Mouse (Mus musculus) spleen, adult 18-20 months (tissue): Measurements from ENCODE around the gene Pdp2.
"Not testable (repeated sequence)": the region's sequence is repeated elsewhere in the genome, so short reads cannot be mapped to it uniquely, and the experiment has no call there.

Source experiments
- DNase-seq, 2 experiments: peaks; one replicate each; pipeline ENCODE4 v3.0.0; 2022; ENCODE audit warnings: mixed read lengths in 2 of 2

Pdp2 gene

GRCm38 (mm10) chr8:104591133-104591834 lies at the start of gene Pdp2:
Pdp2 (plus strand) TSS chr8:104591451.
- peak; percentile 86 to 88 for DNase-seq

GRCm38 (mm10) chr8:104541515-104541880 lies 49.8 kb upstream of the Pdp2 start:
- DNase-seq = no peak

GRCm38 (mm10) chr8:104542160-104542559 lies 49.1 kb upstream of the Pdp2 start:
- DNase-seq = no peak

GRCm38 (mm10) chr8:104543440-104544045 lies 47.7 kb upstream of the Pdp2 start:
- no peak for DNase-seq

GRCm38 (mm10) chr8:104555191-104555590 lies 36.1 kb upstream of the Pdp2 start:
- DNase-seq = no peak

GRCm38 (mm10) chr8:104557226-104557625 lies 34.0 kb upstream of the Pdp2 start:
- no peak for DNase-seq

GRCm38 (mm10) chr8:104560731-104561130 lies 30.5 kb upstream of the Pdp2 start:
- no peak for DNase-seq

- peak; percentile 67 to 82 for DNase-seq
These were observed 26.4 kb upstream of the Pdp2 start for GRCm38 (mm10) chr8:104564633-104565456.

- DNase-seq = no peak
These were observed 25.8 kb upstream of the Pdp2 start for GRCm38 (mm10) chr8:104565457-104565798.

GRCm38 (mm10) chr8:104569559-104569958 lies 21.7 kb upstream of the Pdp2 start:
- no peak for DNase-seq

GRCm38 (mm10) chr8:104570436-104571343 lies 20.6 kb upstream of the Pdp2 start:
- peak; percentile 68 to 90 for DNase-seq

GRCm38 (mm10) chr8:104576820-104577219 lies 14.4 kb upstream of the Pdp2 start:
- DNase-seq = no peak

- not testable (repeated sequence) for DNase-seq
These were observed 13.6 kb upstream of the Pdp2 start for GRCm38 (mm10) chr8:104577606-104578005.

- DNase-seq = no peak
These were observed 6.7 kb upstream of the Pdp2 start for GRCm38 (mm10) chr8:104584522-104584921.

- DNase-seq = no peak
These were observed 967 bp upstream of the Pdp2 start for GRCm38 (mm10) chr8:104590284-104590683.

- no peak for DNase-seq
These were observed 605 bp downstream of the Pdp2 start for GRCm38 (mm10) chr8:104591856-104592255.

- no peak for DNase-seq
These were observed 1.3 kb downstream of the Pdp2 start for GRCm38 (mm10) chr8:104592566-104592965.

- DNase-seq = no peak
These were observed 2.5 kb downstream of the Pdp2 start for GRCm38 (mm10) chr8:104593536-104594325.

- DNase-seq = no peak
These were observed 3.5 kb downstream of the Pdp2 start for GRCm38 (mm10) chr8:104594611-104595362.

GRCm38 (mm10) chr8:104595773-104596536 lies 4.7 kb downstream of the Pdp2 start:
- no peak for DNase-seq
